Mouse (Mus musculus): ENCODE data around the gene Zkscan16. TPM values are rescaled to one million over a fixed set of nuclear protein-coding genes. Genes with fewer than 3 reads are reported as not detected.
A peak's percentile ranks its signal among the peaks of the same experiment; 100 is the strongest.

The Zkscan16 gene
- polyA plus RNA-seq, 2 experiments, result 0.08 to 0.11 TPM

- Histone ChIP-seq H3K9ac (replicated peaks) (peak overlapping the region; percentile 80), H3K9me3 (ENCODE audit: control insufficient read depth, low read length) (no peaks in the 10 kb centered on the region), H3K36me3 (replicated peaks; ENCODE audit: control insufficient read depth, insufficient read depth, low read depth) (no peaks in the 10 kb centered on the region), H3K4me2 (ENCODE audit: low read depth) (peak overlapping the region; percentile 74), H3K4me1 (replicated peaks; ENCODE audit: control insufficient read depth in 2 of 2, insufficient read depth in 2 of 2, low read length in 1 of 2) (peaks cover 16 to 17% of the 10 kb centered on the region in 2 experiments), H3K27ac (no peak overlapping the region), H3K4me3 (ENCODE audit: insufficient read depth in 1 of 2, low read depth in 2 of 2, low read length in 2 of 2) (peak overlapping the region; percentile 87 to 94), H3K27me3 (ENCODE audit: control insufficient read depth, insufficient read depth, low read length) (no peaks in the 10 kb centered on the region)
- 31% methylated on average over 16 of the region's 16 CpGs for WGBS (ENCODE audit: insufficient replicate concordance)
- no peak for ATAC-seq (ENCODE audit: insufficient read depth)
- TF ChIP-seq CTCF (IDR thresholded peaks at IDR 0.05; ENCODE audit: low read depth) (no peak), EP300 (IDR thresholded peaks at IDR 0.05; ENCODE audit: low read depth) (no peak)
- no peak for DNase-seq (ENCODE audit: low read depth in 3 of 3, low spot score in 3 of 3)
Observed at GRCm38 (mm10) chr4:58910175-58911068, 33.0 kb upstream of the Zkscan16 start.

- Histone ChIP-seq H3K9ac (replicated peaks) (peak overlapping the region; percentile 80), H3K36me3 (replicated peaks; ENCODE audit: control insufficient read depth, insufficient read depth, low read depth) (no peaks in the 10 kb centered on the region), H3K4me2 (ENCODE audit: low read depth) (peak overlapping the region; percentile 74), H3K27me3 (ENCODE audit: control insufficient read depth, insufficient read depth, low read length) (no peaks in the 10 kb centered on the region), H3K4me1 (replicated peaks; ENCODE audit: control insufficient read depth in 2 of 2, insufficient read depth in 2 of 2, low read length in 1 of 2) (peaks cover 16 to 19% of the 10 kb centered on the region in 2 experiments), H3K4me3 (ENCODE audit: insufficient read depth in 1 of 2, low read depth in 2 of 2, low read length in 2 of 2) (peak overlapping the region; percentile 87 to 94), H3K9me3 (ENCODE audit: control insufficient read depth, low read length) (no peaks in the 10 kb centered on the region), H3K27ac (peak overlapping the region; percentile 62)
- no peak for DNase-seq (ENCODE audit: low read depth in 3 of 3, low spot score in 3 of 3)
- WGBS (ENCODE audit: insufficient replicate concordance), result under 1% methylated on average over 54 of the region's 56 CpGs
- peak; percentile 64 for ATAC-seq (ENCODE audit: insufficient read depth)
- TF ChIP-seq CTCF (IDR thresholded peaks at IDR 0.05; ENCODE audit: low read depth), result no peak
- TF ChIP-seq EP300 (IDR thresholded peaks at IDR 0.05; ENCODE audit: low read depth), result no peak
Observed at GRCm38 (mm10) chr4:58911069-58911830, 32.2 kb upstream of the Zkscan16 start.

- WGBS (ENCODE audit: insufficient replicate concordance), result 1% methylated on average over 109 of the region's 126 CpGs
- Histone ChIP-seq H3K36me3 (replicated peaks; ENCODE audit: control insufficient read depth, insufficient read depth, low read depth) (no peaks in the 10 kb centered on the region), H3K4me3 (ENCODE audit: insufficient read depth in 1 of 2, low read depth in 2 of 2, low read length in 2 of 2) (peak overlapping the region; percentile 87 to 94), H3K9ac (replicated peaks) (peak overlapping the region; percentile 80), H3K9me3 (ENCODE audit: control insufficient read depth, low read length) (no peaks in the 10 kb centered on the region), H3K27ac (peak overlapping the region; percentile 72), H3K4me2 (ENCODE audit: low read depth) (peak overlapping the region; percentile 74), H3K27me3 (ENCODE audit: control insufficient read depth, insufficient read depth, low read length) (no peaks in the 10 kb centered on the region), H3K4me1 (replicated peaks; ENCODE audit: control insufficient read depth in 2 of 2, insufficient read depth in 2 of 2, low read length in 1 of 2) (peaks cover 16 to 19% of the 10 kb centered on the region in 2 experiments)
- DNase-seq (ENCODE audit: low read depth in 3 of 3, low spot score in 3 of 3), result peak in 1 of 3 experiments; percentile 41
- ATAC-seq (ENCODE audit: insufficient read depth), result peak; percentile 67
- TF ChIP-seq CTCF (IDR thresholded peaks at IDR 0.05; ENCODE audit: low read depth) (no peak), EP300 (IDR thresholded peaks at IDR 0.05; ENCODE audit: low read depth) (no peak)
Observed at GRCm38 (mm10) chr4:58911831-58912628, 31.4 kb upstream of the Zkscan16 start.

GRCm38 (mm10) chr4:58912629-58913335, 30.6 kb upstream of the Zkscan16 start, which contains the start of gene Ecpas:
Gene Ecpas (minus strand): TSS chr4:58912749.
- DNase-seq (ENCODE audit: low read depth in 3 of 3, low spot score in 3 of 3) (peak in 2 of 3 experiments; percentile 68 to 69), ATAC-seq (ENCODE audit: insufficient read depth) (peak; percentile 79)
- Histone ChIP-seq H3K9ac (replicated peaks) (peak within 1 kb of the TSS; percentile 80), H3K4me1 (replicated peaks; ENCODE audit: control insufficient read depth in 2 of 2, insufficient read depth in 2 of 2, low read length in 1 of 2) (peaks cover 16 to 17% of the 10 kb centered on the region in 2 experiments), H3K27ac (peak within 1 kb of the TSS; percentile 72), H3K4me3 (ENCODE audit: insufficient read depth in 1 of 2, low read depth in 2 of 2, low read length in 2 of 2) (peak within 1 kb of the TSS; percentile 87 to 94), H3K4me2 (ENCODE audit: low read depth) (peak within 1 kb of the TSS; percentile 74), H3K9me3 (ENCODE audit: control insufficient read depth, low read length) (no peaks in the 10 kb centered on the region), H3K27me3 (ENCODE audit: control insufficient read depth, insufficient read depth, low read length) (no peaks in the 10 kb centered on the region), H3K36me3 (replicated peaks; ENCODE audit: control insufficient read depth, insufficient read depth, low read depth) (no peaks in the 10 kb centered on the region)
- no peak for TF ChIP-seq CTCF (IDR thresholded peaks at IDR 0.05; ENCODE audit: low read depth)
- no peak for TF ChIP-seq EP300 (IDR thresholded peaks at IDR 0.05; ENCODE audit: low read depth)
- WGBS (ENCODE audit: insufficient replicate concordance), result 3% methylated on average over 43 of the region's 43 CpGs
